Mouse (Mus musculus) myocyte (in vitro differentiated cells): Measurements from ENCODE around the gene Efna4. TPM values are rescaled to one million over a fixed set of nuclear protein-coding genes. Genes with fewer than 3 reads are reported as not detected.

Experiments used
- H3K27me3 ChIP-seq: one replicate; pipeline ENCODE4 v1.6.1; 2011; ENCODE audit not compliant: control insufficient read depth, insufficient read depth, insufficient read length
- H3K36me3 ChIP-seq: one replicate; pipeline ENCODE4 v1.6.1; 2011; ENCODE audit not compliant: control insufficient read depth, insufficient read depth
- H3K4me2 ChIP-seq: one replicate; pipeline ENCODE4 v1.6.1; 2011; ENCODE audit warnings: low read depth, control low read depth
- H3K4me3 ChIP-seq: one replicate; pipeline ENCODE4 v1.5.1; 2011; ENCODE audit warnings: mild to moderate bottlenecking, control low read depth, moderate library complexity
- H3K79me2 ChIP-seq: one replicate; pipeline ENCODE4 v1.6.1; 2011; ENCODE audit not compliant: control insufficient read depth, insufficient read depth
- H3ac ChIP-seq: one replicate; pipeline ENCODE4 v1.6.1; 2011; ENCODE audit not compliant: control insufficient read depth, insufficient read length
- CEBPB ChIP-seq: IDR thresholded peaks from 2 replicates; pipeline ENCODE4 v1.6.1; 2011; ENCODE audit warnings: mild to moderate bottlenecking, moderate library complexity; ENCODE audit not compliant: poor library complexity, insufficient read depth, severe bottlenecking
- E2F4 ChIP-seq: IDR thresholded peaks from one replicate; pipeline ENCODE4 v1.6.1; 2011; ENCODE audit warnings: mild to moderate bottlenecking, control low read depth, moderate library complexity; ENCODE audit not compliant: insufficient read depth
- MAX ChIP-seq: IDR thresholded peaks from one replicate; pipeline ENCODE4 v1.6.1; 2011; ENCODE audit warnings: low read depth, mild to moderate bottlenecking, control low read depth
- MYOD1 ChIP-seq, 3 experiments: IDR thresholded peaks; one replicate each; pipeline ENCODE4 v1.6.1; 2011; ENCODE audit warnings: control low read depth in 2 of 3, low read depth in 2 of 3, mild to moderate bottlenecking in 2 of 3, moderate library complexity in 1 of 3; ENCODE audit not compliant: insufficient read length in 2 of 3, control insufficient read depth in 1 of 3
- MYOG ChIP-seq, 3 experiments: IDR thresholded peaks; one replicate each; pipeline ENCODE4 v1.6.1; 2011; ENCODE audit warnings: control low read depth in 2 of 3, low read depth in 2 of 3, mild to moderate bottlenecking in 2 of 3; ENCODE audit not compliant: insufficient read length in 2 of 3, control insufficient read depth in 1 of 3, insufficient read depth in 1 of 3
- POLR2A ChIP-seq: IDR thresholded peaks from one replicate; pipeline ENCODE4 v1.6.1; 2011; ENCODE audit warnings: low read depth, mild to moderate bottlenecking, control low read depth, moderate library complexity; ENCODE audit not compliant: insufficient read length
- POLR2AphosphoS2 ChIP-seq: IDR thresholded peaks from one replicate; pipeline ENCODE4 v1.6.1; 2011; ENCODE audit warnings: low read depth, control low read depth; ENCODE audit not compliant: insufficient read length
- REST ChIP-seq: IDR thresholded peaks from one replicate; pipeline ENCODE4 v1.6.1; 2011; ENCODE audit warnings: mild to moderate bottlenecking, control low read depth, moderate library complexity; ENCODE audit not compliant: insufficient read depth, insufficient read length
- SRF ChIP-seq: IDR thresholded peaks from one replicate; pipeline ENCODE4 v1.6.1; 2011; ENCODE audit warnings: low read depth; ENCODE audit not compliant: control insufficient read depth, insufficient read length
- TCF12 ChIP-seq: IDR thresholded peaks from one replicate; pipeline ENCODE4 v1.6.1; 2011; ENCODE audit warnings: mild to moderate bottlenecking, control low read depth; ENCODE audit not compliant: poor library complexity, insufficient read depth, severe bottlenecking
- TCF3 ChIP-seq: IDR thresholded peaks from one replicate; pipeline ENCODE4 v1.6.1; 2011; ENCODE audit warnings: low read depth, control low read depth; ENCODE audit not compliant: insufficient read length
- USF1 ChIP-seq: IDR thresholded peaks from one replicate; pipeline ENCODE4 v1.6.1; 2011; ENCODE audit warnings: low read depth, mild to moderate bottlenecking, control low read depth, moderate library complexity
- polyA plus RNA-seq: library from polyadenylated mRNA; unstranded; fragments of >200 nt; fragmentation: generic; extraction: Trizol; gene quantifications from one replicate; pipeline ENCODE4 v1.2.1, GENCODE M21; 2012; ENCODE audit warnings: missing spikeins

Gene Efna4
- polyA plus RNA-seq, result 5.4 TPM

DNA sequence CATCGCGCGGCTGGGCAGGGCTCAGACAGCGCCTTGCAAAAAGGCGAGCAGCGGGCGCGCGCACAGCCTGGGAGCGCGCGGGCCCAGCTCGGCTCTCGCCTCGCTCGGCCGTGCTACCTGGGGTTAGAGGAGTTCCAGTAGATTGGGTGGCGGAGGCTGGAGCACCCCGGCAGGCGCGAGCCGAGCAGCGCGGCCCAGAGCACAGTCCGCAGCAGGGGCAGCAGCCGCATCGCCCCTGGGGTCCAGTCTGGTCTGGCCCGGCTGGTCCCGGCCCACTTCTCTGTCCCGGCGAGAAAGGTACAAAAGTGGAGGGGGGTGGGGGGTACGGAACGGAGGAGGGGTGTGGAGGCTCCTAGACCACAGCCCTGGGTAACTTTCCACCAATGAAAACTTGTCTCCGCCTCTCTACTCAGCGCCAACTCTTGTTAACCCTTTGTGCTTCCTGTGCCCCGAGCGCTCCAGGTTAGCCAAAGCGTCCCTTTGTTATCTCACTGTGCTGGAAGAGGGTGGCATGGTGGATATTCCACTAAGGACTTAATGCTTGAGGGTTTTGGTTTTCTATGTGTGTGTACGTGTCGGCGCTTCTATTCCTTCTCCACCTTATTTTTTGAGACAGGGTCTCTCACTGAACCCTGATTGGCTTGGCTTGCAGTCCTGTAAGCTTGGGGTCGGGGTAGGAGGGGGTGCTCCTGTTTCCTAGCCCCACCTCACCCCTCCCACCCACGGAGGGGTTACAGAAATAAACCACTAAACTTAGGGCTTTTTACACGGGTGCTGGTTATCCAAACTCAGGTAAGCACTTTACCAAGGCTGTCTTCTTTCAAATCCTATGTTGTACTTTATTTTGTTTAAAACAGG is at the start of gene Efna4:
Gene Efna4, minus strand, starts transcription at position 308 of the 858 bp plus-strand sequence.
- Histone ChIP-seq H3K36me3 (no peaks in the 10 kb centered on the region), H3ac (peak within 1 kb of the TSS; percentile 59), H3K27me3 (no peaks in the 10 kb centered on the region), H3K79me2 (no peaks in the 10 kb centered on the region), H3K4me2 (peak within 1 kb of the TSS; percentile 93), H3K4me3 (peak within 1 kb of the TSS; percentile 40)
- peak in 1 of 3 experiments; percentile 3 for TF ChIP-seq MYOD1 (IDR thresholded peaks at IDR 0.05; ENCODE audit: control insufficient read depth in 1 of 3, insufficient read length in 2 of 3, low read depth in 2 of 3)
- TF ChIP-seq MAX, result no peak
- TF ChIP-seq CEBPB, result no peak
- TF ChIP-seq E2F4, result no peak
- no peak for TF ChIP-seq USF1
- no peak for TF ChIP-seq POLR2AphosphoS2
- peak; percentile 39 for TF ChIP-seq POLR2A
- no peak for TF ChIP-seq REST
- no peak for TF ChIP-seq SRF
- no peak for TF ChIP-seq TCF12
- no peak for TF ChIP-seq MYOG (IDR thresholded peaks at IDR 0.05; ENCODE audit: control insufficient read depth in 1 of 3, insufficient read depth in 1 of 3, insufficient read length in 2 of 3, low read depth in 2 of 3)
- no peak for TF ChIP-seq TCF3

DNA sequence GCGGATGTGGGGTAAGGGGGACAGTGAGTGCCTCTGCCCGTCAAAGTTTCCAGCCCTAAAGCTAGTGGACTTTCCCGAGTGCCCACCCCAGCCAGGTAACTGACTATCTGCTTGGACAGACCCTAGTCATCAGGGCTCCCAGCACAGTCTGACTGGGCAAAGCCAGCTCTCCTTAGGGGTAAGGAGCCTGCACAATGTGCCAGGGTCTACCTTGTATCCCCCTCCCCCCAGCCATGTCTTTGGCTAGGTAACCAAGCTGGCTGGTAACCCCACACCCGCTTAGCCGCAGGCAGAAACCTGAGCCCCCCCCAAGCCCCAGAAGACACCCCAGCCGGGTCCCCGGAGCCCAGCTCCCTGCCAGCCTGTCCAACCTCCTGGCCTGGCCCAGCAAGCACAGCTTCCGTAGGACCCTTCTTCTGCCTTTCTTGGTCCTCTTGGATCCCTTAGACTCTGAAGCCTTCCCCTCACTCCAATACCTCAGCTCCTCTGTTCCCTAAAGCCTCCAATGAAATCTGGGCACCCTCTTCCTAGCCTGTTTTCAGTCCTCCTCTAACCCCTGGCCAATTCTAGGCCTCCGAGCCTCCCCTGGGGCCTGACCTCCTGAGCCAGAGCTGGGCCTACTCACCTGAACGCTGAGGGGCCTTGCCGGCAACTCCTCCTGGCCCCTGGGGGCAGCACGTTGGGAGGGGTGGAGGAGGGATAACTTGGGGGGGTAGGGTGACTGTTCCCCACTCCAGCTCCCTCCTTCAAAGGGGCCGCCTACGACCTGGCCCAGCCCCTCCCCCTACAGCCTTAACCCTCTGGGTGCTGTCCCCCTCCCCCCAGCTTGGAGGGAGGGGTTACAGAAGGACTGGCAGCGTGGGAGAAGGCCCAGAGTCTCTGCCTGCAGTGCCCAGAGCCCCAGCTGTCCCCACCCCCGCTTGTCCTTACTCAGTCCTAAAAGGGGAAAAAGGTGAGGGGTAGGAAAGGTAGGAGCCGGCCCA is 48.9 kb upstream of the Efna4 start:
- H3K4me2 ChIP-seq, result no peak overlapping the region
- peaks cover 10% of the 10 kb centered on the region for H3K36me3 ChIP-seq
- H3K79me2 ChIP-seq, result peaks cover 62% of the 10 kb centered on the region
- TF ChIP-seq MAX, result no peak
- no peak for TF ChIP-seq SRF
- TF ChIP-seq E2F4, result no peak
- TF ChIP-seq TCF3, result no peak
- TF ChIP-seq POLR2AphosphoS2, result no peak
- TF ChIP-seq REST, result no peak
- no peak for TF ChIP-seq MYOD1 (IDR thresholded peaks at IDR 0.05; ENCODE audit: control insufficient read depth in 1 of 3, insufficient read length in 2 of 3, low read depth in 2 of 3)
- TF ChIP-seq POLR2A, result no peak
- H3K27me3 ChIP-seq, result no peaks in the 10 kb centered on the region
- H3ac ChIP-seq, result no peak overlapping the region
- H3K4me3 ChIP-seq, result no peak overlapping the region

DNA sequence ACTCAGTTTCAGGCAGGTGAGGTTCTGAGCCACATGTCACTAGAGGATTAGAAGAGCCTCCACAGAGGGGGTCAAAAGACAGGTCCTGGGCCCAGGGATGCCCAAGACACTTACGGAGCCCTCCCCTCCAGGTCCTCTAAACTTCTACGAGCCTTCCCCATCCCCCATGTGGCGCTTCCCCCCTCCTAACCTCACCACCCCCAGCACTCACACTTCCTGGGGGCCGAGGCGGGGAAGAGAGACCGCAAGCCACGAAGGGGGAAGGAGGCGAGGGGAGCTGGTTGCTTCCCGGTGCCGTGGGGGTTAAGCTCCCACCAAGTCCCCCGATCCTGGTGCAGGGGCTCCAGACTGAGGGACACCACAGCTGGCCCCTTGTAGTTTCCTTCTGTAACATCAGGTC is 47.6 kb upstream of the Efna4 start:
- no peak for TF ChIP-seq USF1
- TF ChIP-seq SRF, result no peak
- TF ChIP-seq MAX, result no peak
- TF ChIP-seq MYOG (IDR thresholded peaks at IDR 0.05; ENCODE audit: control insufficient read depth in 1 of 3, insufficient read depth in 1 of 3, insufficient read length in 2 of 3, low read depth in 2 of 3), result no peak
- TF ChIP-seq REST, result no peak
- TF ChIP-seq CEBPB, result no peak
- no peak for TF ChIP-seq TCF3
- TF ChIP-seq E2F4, result no peak
- TF ChIP-seq POLR2A, result no peak
- no peak for TF ChIP-seq TCF12
- TF ChIP-seq POLR2AphosphoS2, result no peak
- TF ChIP-seq MYOD1 (IDR thresholded peaks at IDR 0.05; ENCODE audit: control insufficient read depth in 1 of 3, insufficient read length in 2 of 3, low read depth in 2 of 3), result no peak
- Histone ChIP-seq H3K4me2 (no peak overlapping the region), H3ac (no peak overlapping the region), H3K36me3 (peaks cover 10% of the 10 kb centered on the region), H3K79me2 (peaks cover 52% of the 10 kb centered on the region), H3K4me3 (no peak overlapping the region), H3K27me3 (no peaks in the 10 kb centered on the region)

DNA sequence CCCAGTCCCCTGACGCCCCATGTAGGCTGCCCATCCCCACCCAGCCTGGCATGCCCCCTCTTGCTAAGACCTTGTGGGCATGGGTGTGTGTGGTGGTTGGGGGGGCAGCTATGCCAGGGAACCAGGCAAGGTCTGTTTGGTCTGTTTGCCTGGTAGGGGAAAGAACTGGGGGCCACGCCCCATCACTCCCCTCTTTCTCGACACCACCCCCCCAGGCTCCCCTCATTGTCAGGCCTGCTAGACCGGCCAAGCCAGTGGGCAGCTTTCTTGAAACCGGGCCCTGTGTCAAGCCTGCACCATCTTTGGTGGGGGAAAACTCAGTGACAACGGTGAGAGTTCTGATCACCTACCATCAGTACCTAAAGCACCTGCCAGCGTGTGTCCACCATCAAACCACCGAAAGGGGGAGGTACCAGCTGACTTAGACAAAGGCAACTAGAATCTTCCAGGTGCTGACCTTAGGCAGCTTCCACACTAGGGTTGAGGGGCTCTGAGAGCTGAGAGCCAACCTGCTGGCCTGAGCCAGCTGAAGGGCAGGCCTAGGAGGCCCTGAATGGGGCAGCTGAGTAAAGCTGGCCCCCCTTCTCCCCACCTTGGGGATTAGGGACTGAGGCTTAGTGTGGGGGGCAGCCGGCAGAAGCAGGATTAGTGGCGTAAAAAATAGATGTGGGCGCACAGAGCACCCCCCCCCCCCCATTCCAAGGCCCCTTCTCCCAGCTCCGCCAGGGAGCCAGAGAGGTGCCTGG is 46.7 kb upstream of the Efna4 start:
- Histone ChIP-seq H3K27me3 (no peaks in the 10 kb centered on the region), H3ac (no peak overlapping the region), H3K4me2 (no peak overlapping the region), H3K79me2 (peaks cover 43% of the 10 kb centered on the region), H3K4me3 (no peak overlapping the region), H3K36me3 (peaks cover 19% of the 10 kb centered on the region)
- TF ChIP-seq TCF3 (no peak), TCF12 (no peak), MYOD1 (IDR thresholded peaks at IDR 0.05; ENCODE audit: control insufficient read depth in 1 of 3, insufficient read length in 2 of 3, low read depth in 2 of 3) (no peak), MYOG (IDR thresholded peaks at IDR 0.05; ENCODE audit: control insufficient read depth in 1 of 3, insufficient read depth in 1 of 3, insufficient read length in 2 of 3, low read depth in 2 of 3) (no peak), SRF (no peak), REST (no peak), CEBPB (no peak), E2F4 (no peak), POLR2A (no peak), POLR2AphosphoS2 (no peak), MAX (no peak), USF1 (no peak)
